Mouse (Mus musculus) c-Kit-positive CD71-negative TER-119-negative erythroid progenitor cells, embryonic 14.5 days (primary cell): Measurements from ENCODE around the gene Auts2.

Experiments
- DNase-seq: peaks from one replicate; pipeline ENCODE4 v3.0.0-alpha.2; 2013; ENCODE audit warnings: low read depth

Auts2 gene

DNA sequence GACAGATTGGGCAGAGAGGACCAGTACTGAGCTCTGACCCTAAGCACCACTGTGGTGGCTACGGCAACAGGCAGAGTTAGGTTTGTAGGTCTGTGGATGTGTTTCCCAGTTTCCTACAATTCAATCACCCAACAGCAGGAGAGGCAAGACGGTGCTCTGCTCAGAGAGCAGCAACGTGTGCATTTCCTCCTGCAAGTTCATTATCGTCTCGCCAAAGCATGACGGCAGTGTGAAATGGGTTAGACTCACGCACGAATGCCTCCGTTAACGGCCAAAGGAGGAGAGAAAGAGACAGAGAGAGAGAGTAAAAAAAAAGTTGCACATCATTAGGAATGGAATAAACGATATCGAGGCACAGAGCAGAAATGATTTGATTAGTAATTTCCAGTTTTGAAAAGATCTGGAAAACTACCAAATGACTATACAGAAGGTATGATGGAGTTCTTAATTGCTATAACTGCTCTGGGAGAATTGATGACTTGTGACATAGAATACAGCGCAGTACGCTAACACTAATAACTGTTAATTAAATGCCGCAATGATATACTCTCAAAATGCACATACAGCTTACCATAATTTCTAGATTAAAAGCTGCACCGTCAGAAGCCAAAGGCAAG is 968.6 kb downstream of the Auts2 start:
- DNase-seq, result no peak

- DNase-seq, result no peak
These were observed 969.6 kb downstream of the Auts2 start for GRCm38 (mm10) chr5:131573296-131574177.

DNA sequence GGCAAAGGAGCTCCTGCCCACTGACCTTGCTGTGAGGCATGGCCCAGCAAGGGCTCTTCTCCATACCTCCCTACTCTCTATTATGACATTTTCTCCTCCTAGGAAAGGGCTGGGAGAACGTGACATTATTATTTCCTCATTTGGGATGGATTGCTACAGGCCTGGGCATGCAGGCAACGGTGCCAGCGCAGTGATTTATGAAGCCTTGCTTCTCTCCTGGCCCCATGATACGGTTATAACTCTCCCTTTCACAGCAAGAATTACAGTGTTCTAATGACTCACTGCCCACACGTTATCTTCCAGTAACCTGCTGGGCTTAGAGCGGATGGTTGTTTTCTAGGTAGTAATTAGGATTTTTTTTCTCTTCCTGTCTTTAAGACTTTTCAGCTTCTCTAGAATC is 977.1 kb downstream of the Auts2 start:
- DNase-seq, result no peak

DNA sequence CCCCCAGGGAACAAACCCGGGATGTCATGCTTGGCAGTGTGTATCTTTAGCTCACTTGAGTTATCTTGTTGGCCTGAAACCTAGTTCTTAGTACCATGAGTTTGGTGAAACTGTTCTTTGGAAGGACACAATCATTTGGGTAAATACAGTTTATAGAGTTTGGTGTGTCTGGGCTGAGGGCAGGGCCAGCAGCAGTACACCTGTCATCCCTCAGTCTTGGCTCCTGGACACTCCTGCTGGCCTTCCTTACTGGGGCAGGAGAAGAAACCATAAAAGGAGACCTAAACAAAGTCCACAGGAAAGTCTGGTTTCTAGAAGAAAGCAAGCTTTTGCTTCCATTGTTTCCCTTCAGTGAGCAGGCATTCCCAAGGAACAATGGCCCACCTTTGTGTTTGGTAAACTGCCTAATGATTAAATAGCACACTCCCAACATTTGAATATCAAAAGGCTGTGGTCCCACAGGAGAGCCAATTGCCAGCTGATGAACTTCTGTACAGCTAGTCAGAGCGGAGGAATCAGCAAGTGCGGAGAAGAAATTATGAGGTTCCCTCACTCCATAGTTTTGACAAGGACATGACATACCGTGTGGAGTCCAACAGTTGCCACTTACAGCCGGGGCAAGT is 979.4 kb downstream of the Auts2 start:
- DNase-seq, result no peak

DNA sequence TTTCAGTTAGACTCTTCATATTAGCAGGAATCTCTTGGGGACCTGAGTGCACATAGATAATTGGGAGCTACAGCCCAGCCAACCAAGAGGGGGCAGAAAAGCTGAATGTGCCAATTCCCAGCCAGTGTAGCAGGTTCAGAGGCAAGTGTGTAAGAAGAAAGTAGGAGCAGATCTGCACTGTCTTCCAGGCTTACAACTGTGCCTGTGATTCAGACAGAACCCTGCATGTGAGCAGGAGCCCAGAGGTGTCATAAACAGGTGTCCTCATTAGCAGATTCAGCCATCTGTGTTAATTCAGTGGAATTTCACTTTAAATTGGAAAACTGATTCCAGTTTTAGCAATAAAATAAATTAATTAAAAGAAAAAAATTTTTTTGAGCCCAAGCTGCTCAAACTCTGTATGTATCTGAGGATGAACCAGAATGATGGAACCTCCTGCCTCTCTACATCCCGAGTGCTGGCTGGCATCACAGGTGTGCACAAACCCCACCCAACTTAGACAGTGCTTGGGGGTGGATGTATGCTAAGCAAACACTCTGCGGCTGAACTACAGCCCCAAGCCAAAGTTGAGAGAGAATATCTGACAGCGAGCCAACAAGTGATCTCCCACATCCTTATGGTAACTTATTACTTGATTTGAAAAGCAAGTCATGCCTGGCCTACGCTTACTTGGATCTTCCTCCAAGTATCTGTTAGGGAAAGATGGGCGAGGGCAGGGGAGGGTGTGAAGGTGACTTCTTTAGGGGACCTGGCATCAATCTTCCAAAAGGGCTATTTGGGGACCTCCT is 982.2 kb downstream of the Auts2 start:
- no peak for DNase-seq

DNA sequence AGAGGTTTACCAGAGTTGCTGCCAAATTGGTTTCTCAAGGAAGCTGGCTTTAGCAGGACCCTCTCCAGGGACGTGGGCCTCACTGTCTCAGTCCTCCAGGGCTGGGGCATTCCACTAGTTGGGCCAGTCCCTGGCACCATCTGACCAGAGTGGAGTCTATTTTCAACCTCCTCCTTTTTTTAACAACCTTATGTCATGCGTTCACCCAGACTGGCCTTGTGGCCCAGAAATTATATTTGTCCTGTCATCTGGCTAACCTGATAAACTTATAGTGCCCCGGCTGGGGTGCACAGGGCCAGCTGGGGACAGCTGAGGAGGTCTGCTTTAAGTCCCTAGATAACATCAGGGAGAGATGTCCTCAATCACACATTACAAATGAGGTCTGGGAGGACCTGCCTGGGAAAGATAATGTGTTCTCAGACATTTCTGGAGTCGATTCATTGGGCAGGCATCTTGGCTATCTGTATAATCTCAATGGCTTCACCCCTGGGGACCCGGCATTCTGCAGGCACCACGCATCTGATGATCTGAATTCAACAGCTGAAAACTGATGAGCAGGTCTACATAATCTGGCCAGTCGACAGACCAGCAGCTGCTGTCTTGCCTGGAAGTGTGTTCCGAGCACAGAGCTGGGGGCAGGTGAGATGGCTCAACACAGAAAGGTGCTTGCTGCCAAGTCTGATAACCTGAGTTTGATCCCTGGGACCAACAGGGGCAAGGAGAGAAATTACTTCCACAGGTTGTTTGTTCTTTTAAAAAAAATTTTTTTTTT is 984.6 kb downstream of the Auts2 start:
- no peak for DNase-seq

- DNase-seq, result no peak
These were observed 985.4 kb downstream of the Auts2 start for GRCm38 (mm10) chr5:131557591-131558385.

- DNase-seq, result no peak
These were observed 994.1 kb downstream of the Auts2 start for GRCm38 (mm10) chr5:131548932-131549563.

- no peak for DNase-seq
These were observed 995.2 kb downstream of the Auts2 start for GRCm38 (mm10) chr5:131547926-131548325.

DNA sequence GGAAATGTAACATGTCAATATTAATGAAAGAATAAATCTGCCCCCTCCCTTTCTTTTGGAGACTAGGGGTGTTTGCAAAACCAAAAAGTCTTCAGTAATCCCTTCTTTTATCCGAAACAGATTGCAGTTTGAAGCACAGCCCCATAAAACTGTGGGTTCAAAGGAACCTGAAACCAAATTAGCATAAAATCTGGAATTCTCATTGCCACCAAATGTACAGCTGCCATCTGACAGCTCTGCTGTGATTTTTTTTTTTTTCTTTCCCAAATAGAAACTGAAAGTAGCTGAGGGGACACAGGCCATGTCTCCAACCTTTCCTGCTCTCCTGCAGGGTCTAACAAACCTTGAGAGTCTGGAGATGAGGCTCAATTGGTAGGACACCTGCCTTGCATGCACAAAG is 996.7 kb downstream of the Auts2 start:
- DNase-seq, result no peak

DNA sequence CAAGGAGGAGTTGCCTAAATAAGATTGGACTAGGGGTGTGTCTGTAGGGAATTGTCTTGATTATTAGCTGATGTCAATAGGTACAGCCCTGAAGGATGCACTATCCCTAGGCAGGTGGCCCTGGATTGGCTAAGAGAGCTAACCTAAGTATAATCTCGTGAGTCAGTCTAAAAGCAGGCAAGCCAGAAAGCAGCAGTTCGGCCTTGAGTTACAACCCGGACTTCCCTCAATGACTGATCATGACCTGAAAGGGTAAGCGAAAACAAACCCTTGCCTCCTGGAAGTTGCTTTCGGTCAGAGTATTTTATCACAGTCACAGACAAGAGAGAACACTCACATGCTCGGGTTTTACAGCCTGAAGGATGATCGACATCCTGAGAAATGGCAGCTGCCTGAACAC is 998.8 kb downstream of the Auts2 start:
- DNase-seq, result no peak

DNA sequence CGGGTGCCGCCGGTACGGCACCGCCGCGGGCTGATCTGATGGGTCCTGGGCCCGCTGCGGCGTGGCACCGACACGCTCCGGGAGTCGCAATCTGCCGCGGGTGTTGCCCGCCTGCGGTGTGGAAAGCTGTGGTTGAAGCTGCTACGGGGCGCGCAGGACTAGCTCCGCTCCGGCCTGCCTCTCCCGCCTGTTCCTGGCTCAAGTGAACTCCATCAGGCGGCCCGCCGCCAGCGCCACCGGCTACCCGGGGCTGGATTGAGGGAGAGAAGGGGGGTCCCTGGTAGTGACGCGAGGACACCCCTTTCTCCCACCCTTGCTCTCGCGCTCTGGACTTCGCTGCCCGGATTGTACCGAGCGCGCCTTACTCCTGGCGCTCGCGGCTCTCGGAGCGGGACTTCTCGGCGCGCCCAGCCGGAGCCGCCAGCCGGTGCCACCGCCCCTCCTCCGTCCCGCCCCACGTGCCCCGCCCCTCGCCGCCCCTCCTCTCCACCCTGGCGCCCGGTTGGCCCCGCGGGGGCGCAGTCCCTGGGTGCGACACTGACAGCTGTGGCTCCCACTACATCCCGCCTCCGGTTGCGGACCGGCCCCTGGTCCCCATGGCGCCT is 1004.7 kb downstream of the Auts2 start:
- no peak for DNase-seq

DNA sequence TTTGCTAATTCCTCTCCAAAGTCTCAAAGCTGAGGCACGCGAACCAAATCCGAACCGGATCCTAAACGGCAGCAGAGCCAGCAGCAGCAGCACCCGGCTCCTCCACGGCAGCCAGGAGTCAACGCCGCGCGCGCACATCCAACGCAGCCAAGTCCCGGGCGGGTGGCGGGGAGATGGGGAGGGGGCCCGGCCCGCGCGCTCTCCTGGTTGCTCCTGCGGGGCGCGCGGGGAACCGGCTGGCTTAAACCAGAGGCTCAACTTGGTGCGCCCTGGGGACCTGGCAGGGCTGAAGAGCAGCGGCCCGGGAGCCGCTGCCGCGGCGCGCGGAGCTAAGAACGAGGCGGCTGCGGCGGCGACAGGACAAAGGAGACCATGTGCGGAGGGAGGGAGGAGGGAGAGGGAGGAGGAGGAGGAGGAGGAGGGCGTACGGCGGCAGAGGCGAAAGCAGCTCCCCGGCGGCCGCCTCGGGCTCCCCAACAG is 1005.3 kb downstream of the Auts2 start:
- no peak for DNase-seq

DNA sequence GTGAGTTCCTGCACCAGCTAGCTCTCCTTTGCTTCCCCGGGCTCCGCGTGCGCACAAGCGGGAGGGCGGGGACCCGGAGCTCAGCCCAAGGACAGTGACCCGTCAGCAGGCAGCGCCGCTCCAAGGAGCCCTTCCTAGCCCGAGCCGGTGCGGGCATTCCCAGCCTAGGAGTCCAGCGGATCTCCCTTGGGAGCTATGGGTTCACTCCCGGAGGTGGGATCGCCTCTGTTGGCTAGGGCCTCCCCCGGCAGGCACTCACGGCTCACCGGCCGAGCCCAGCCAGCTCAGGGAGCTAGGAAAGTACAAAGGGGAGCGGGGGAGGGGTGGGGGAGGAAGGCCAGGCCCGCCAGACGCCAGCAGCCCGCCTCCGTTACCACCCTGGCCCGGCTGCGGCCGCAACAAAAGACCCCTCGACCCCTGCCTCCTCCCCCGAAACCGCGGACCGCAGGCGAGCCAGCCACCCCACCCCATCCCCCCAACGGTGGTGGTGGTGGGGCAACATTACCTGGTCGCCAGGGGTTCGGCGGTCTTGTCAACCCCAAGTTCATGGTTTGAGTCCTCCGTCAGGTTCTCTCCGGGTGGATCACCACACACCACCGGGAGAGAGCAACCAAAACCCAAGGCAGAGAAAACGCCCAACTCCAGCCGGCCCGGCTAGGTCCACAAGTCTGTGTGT is 1005.9 kb downstream of the Auts2 start:
- no peak for DNase-seq

- DNase-seq, result no peak
These were observed 1007.4 kb downstream of the Auts2 start for GRCm38 (mm10) chr5:131535752-131536151.

DNA sequence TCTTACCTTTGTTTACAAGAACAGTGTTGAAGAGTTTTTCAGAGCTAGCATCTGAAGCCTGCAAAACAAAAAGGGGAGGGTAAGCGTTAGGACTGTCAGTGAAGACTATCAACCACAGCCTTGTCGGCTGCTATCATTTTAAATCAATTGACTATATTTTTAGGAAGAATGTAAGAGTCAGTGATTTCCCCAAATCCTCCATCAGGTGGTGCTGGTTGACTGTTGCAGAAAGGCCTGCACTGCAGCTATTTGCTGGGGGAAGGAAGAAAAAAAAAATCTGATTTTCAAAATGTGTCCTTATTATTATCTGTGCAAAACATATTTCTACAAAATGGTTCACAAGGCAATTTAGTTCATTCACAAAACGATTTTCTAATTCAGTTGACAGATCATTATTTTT is 1009.3 kb downstream of the Auts2 start:
- DNase-seq, result no peak

DNA sequence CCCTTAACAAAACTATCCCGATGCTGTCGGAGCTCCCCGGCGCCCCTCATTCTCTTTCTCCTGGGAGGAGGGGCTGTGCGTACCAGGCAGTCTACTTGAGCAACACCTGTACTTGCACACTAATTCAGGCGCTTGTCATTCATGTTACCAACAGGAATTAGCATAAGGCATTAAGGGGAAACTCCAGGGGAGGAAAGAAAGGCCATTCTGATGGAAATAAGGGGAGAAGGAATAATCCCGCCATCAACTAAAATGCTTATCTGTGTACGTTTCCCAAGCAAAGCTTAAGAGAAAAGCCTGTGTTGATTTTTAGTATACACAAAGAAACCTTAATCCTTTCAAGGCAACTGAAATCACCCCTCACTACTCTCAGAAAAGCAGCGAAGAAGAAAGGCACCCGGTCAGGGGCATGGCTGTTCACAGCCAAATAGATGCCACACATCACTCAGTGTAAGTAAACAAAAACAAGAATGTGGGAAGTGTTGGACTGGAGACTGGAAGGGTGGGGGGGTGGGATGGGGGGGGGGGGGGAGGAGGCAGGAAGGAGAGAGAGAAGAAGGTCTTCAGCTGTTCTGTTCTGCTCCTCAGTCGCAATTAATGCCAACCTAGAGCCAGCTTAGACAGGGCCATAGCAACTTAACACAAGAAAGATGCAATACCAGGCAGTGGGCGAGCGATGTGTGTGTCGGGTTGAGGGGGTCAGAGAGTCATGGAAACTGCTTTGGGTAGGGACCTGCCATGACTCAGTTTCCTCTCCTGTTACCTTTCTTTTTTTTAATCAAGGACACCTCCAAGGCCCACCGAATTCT is 1011.2 kb downstream of the Auts2 start:
- DNase-seq, result no peak

- DNase-seq, result no peak
These were observed 1012.3 kb downstream of the Auts2 start for GRCm38 (mm10) chr5:131530828-131531227.
